Mouse (Mus musculus): ENCODE data around the gene Hspa1a. TPM values are rescaled to one million over a fixed set of nuclear protein-coding genes. Genes with fewer than 3 reads are reported as not detected.

Gene Hspa1a
- total RNA-seq, 2 experiments from 2014 or later: 195 to 256 TPM

Other genes starting within 250 kb of the Hspa1a start
- 100 to 1,000 TPM in 1 of 2 experiments, 10 to 100 TPM in 1; 99.1 to 174 TPM for gene C4b, start 228.3 kb downstream of the Hspa1a start, total RNA-seq (2021)
- over 10,000 TPM in 1 of 2 experiments, 1,000 to 10,000 TPM in 1; 3,976 to 16,190 TPM for gene Cyp21a1, start 167.6 kb downstream of the Hspa1a start, total RNA-seq (2021)
- 10 to 100 TPM; 54.2 to 62.5 TPM for gene Stk19, start 135.2 kb downstream of the Hspa1a start, total RNA-seq (2021)
- 10 to 100 TPM; 75.5 to 82.1 TPM for gene Dxo, start 135.1 kb downstream of the Hspa1a start, total RNA-seq (2021)
- 10 to 100 TPM; 60.8 to 65.9 TPM for gene Skiv2l, start 121.9 kb downstream of the Hspa1a start, total RNA-seq (2021)
- 10 to 100 TPM; 46.1 to 54.5 TPM for gene Nelfe, start 121.8 kb downstream of the Hspa1a start, total RNA-seq (2021)
- gene Cfb, start 109.6 kb downstream of the Hspa1a start, total RNA-seq (2021): 10 to 100 TPM; 14.6 to 38.9 TPM
- 10 to 100 TPM in 1 of 2 experiments, 1 to 10 TPM in 1; 9.9 to 12.4 TPM for gene Zbtb12, start 92.7 kb downstream of the Hspa1a start, total RNA-seq (2021)
- under 1 TPM in 1 of 2 experiments, not detected in 1; 0.19 TPM for gene Gm20547, start 90.1 kb downstream of the Hspa1a start, total RNA-seq (2021)
- 10 to 100 TPM; 88.3 to 89.2 TPM for gene C2, start 73.9 kb downstream of the Hspa1a start, total RNA-seq (2021)
- 100 to 1,000 TPM; 101 to 144 TPM for gene Ehmt2, start 73.7 kb downstream of the Hspa1a start, total RNA-seq (2021)
- gene Slc44a4, start 57.7 kb downstream of the Hspa1a start, total RNA-seq (2021): under 1 TPM; 0.30 to 0.51 TPM
- 10 to 100 TPM; 22.5 to 24.3 TPM for gene Neu1, start 40.9 kb downstream of the Hspa1a start, total RNA-seq (2021)
- 100 to 1,000 TPM; 635 to 643 TPM for gene Hspa1b, start 12.9 kb downstream of the Hspa1a start, total RNA-seq (2021)
- under 1 TPM in 1 of 2 experiments, not detected in 1; 0.60 TPM for gene Gm20481, start 2.2 kb downstream of the Hspa1a start, total RNA-seq (2021)
- gene Hspa1l, start 547 bp upstream of the Hspa1a start, total RNA-seq (2021): under 1 TPM; 0.30 to 0.58 TPM
- gene Lsm2, start 9.7 kb upstream of the Hspa1a start, total RNA-seq (2021): 10 to 100 TPM; 31.9 to 34.5 TPM
- 10 to 100 TPM; 49.8 to 64.8 TPM for gene Vars, start 28.8 kb upstream of the Hspa1a start, total RNA-seq (2021)
- under 1 TPM; 0.50 to 0.61 TPM for gene Vwa7, start 44.4 kb upstream of the Hspa1a start, total RNA-seq (2021)
- under 1 TPM in 1 of 2 experiments, not detected in 1; 0.51 TPM for gene Sapcd1, start 55.9 kb upstream of the Hspa1a start, total RNA-seq (2021)
- gene Msh5, start 74.6 kb upstream of the Hspa1a start, total RNA-seq (2021): 1 to 10 TPM; 1.1 to 1.3 TPM
- 10 to 100 TPM; 71.9 to 92.9 TPM for gene Clic1, start 77.8 kb upstream of the Hspa1a start, total RNA-seq (2021)
- gene Ddah2, start 86.9 kb upstream of the Hspa1a start, total RNA-seq (2021): 10 to 100 TPM in 1 of 2 experiments, 1 to 10 TPM in 1; 9.1 to 17.0 TPM
- not detected for gene Ly6g6c, start 93.2 kb upstream of the Hspa1a start, total RNA-seq (2021)
- under 1 TPM; 0.13 to 0.22 TPM for gene Mpig6b, start 94.0 kb upstream of the Hspa1a start, total RNA-seq (2021)
- gene Ly6g6e, start 104.7 kb upstream of the Hspa1a start, total RNA-seq (2021): not detected
- not detected for gene Ly6g6d, start 105.9 kb upstream of the Hspa1a start, total RNA-seq (2021)
- not detected for gene Ly6g6f, start 113.5 kb upstream of the Hspa1a start, total RNA-seq (2021)
- 10 to 100 TPM; 75.0 to 88.2 TPM for gene Abhd16a, start 117.1 kb upstream of the Hspa1a start, total RNA-seq (2021)
- not detected for gene Ly6g5c, start 136.1 kb upstream of the Hspa1a start, total RNA-seq (2021)
- under 1 TPM; 0.33 to 0.67 TPM for gene Ly6g5b, start 143.3 kb upstream of the Hspa1a start, total RNA-seq (2021)
- gene Gpank1, start 149.3 kb upstream of the Hspa1a start, total RNA-seq (2021): 10 to 100 TPM; 14.8 to 16.2 TPM
- 100 to 1,000 TPM; 192 to 217 TPM for gene Csnk2b, start 149.9 kb upstream of the Hspa1a start, total RNA-seq (2021)
- gene D17H6S53E, start 154.2 kb upstream of the Hspa1a start, total RNA-seq (2021): 10 to 100 TPM; 28.8 to 34.6 TPM
- gene Apom, start 159.9 kb upstream of the Hspa1a start, total RNA-seq (2021): not detected
- 100 to 1,000 TPM; 307 to 394 TPM for gene Bag6, start 163.0 kb upstream of the Hspa1a start, total RNA-seq (2021)
- 100 to 1,000 TPM; 214 to 251 TPM for gene Prrc2a, start 192.7 kb upstream of the Hspa1a start, total RNA-seq (2021)
- gene Aif1, start 203.9 kb upstream of the Hspa1a start, total RNA-seq (2021): 10 to 100 TPM in 1 of 2 experiments, 1 to 10 TPM in 1; 6.1 to 11.2 TPM
- 1 to 10 TPM; 3.5 to 4.1 TPM for gene Lst1, start 216.3 kb upstream of the Hspa1a start, total RNA-seq (2021)
- gene Ltb, start 222.3 kb upstream of the Hspa1a start, total RNA-seq (2021): 1 to 10 TPM; 2.0 to 6.5 TPM
- gene Tnf, start 229.9 kb upstream of the Hspa1a start, total RNA-seq (2021): under 1 TPM; 0.36 to 0.83 TPM
- not detected for gene Lta, start 233.2 kb upstream of the Hspa1a start, total RNA-seq (2021)
- gene Gm16181, start 248.7 kb upstream of the Hspa1a start, total RNA-seq (2021): not detected

Measured in adrenal gland, adult 18-20 months (tissue).